Mouse (Mus musculus): ENCODE measurements at regions not wholly inside any gene's neighbourhood (a gene's known extent, or its start where the extent isn't known, plus 50 kb on each side); places are given as distances from the start of the nearest gene placed in this dataset.

GRCm38 (mm10) chr16:29871395-29871794 is 192.8 kb upstream of the Hes1 start:
- no peak overlapping the region for H3K27ac ChIP-seq (ENCODE audit: insufficient read depth, low read length)
- H3K4me3 ChIP-seq (ENCODE audit: insufficient read depth, low read length) = no peak overlapping the region
- no peak for TF ChIP-seq POLR2A (IDR thresholded peaks at IDR 0.05; ENCODE audit: extremely low read depth, insufficient read depth, low read length)
- no peak for TF ChIP-seq CTCF (IDR thresholded peaks at IDR 0.05; ENCODE audit: extremely low read depth, insufficient read depth, low read length)
- no peaks in the 10 kb centered on the region for H3K4me1 ChIP-seq (ENCODE audit: control insufficient read depth, insufficient read depth, low read length)

GRCm38 (mm10) chr16:29876196-29876595 is 188.0 kb upstream of the Hes1 start:
- Histone ChIP-seq H3K27ac (ENCODE audit: insufficient read depth, low read length) (no peak overlapping the region), H3K4me3 (ENCODE audit: insufficient read depth, low read length) (no peak overlapping the region), H3K4me1 (ENCODE audit: control insufficient read depth, insufficient read depth, low read length) (no peaks in the 10 kb centered on the region)
- TF ChIP-seq POLR2A (IDR thresholded peaks at IDR 0.05; ENCODE audit: extremely low read depth, insufficient read depth, low read length) (no peak), CTCF (IDR thresholded peaks at IDR 0.05; ENCODE audit: extremely low read depth, insufficient read depth, low read length) (no peak)

- no peak overlapping the region for H3K27ac ChIP-seq (ENCODE audit: insufficient read depth, low read length)
- no peak for TF ChIP-seq POLR2A (IDR thresholded peaks at IDR 0.05; ENCODE audit: extremely low read depth, insufficient read depth, low read length)
- TF ChIP-seq CTCF (IDR thresholded peaks at IDR 0.05; ENCODE audit: extremely low read depth, insufficient read depth, low read length) = no peak
- H3K4me1 ChIP-seq (ENCODE audit: control insufficient read depth, insufficient read depth, low read length) = no peaks in the 10 kb centered on the region
- H3K4me3 ChIP-seq (ENCODE audit: insufficient read depth, low read length) = no peak overlapping the region
These were observed 186.6 kb upstream of the Hes1 start for GRCm38 (mm10) chr16:29877372-29878123.

GRCm38 (mm10) chr16:29879665-29880064 is 184.5 kb upstream of the Hes1 start:
- H3K4me1 ChIP-seq (ENCODE audit: control insufficient read depth, insufficient read depth, low read length) = no peaks in the 10 kb centered on the region
- TF ChIP-seq CTCF (IDR thresholded peaks at IDR 0.05; ENCODE audit: extremely low read depth, insufficient read depth, low read length) = no peak
- TF ChIP-seq POLR2A (IDR thresholded peaks at IDR 0.05; ENCODE audit: extremely low read depth, insufficient read depth, low read length) = no peak
- H3K4me3 ChIP-seq (ENCODE audit: insufficient read depth, low read length) = no peak overlapping the region
- H3K27ac ChIP-seq (ENCODE audit: insufficient read depth, low read length) = no peak overlapping the region

- no peak for TF ChIP-seq CTCF (IDR thresholded peaks at IDR 0.05; ENCODE audit: extremely low read depth, insufficient read depth, low read length)
- no peak for TF ChIP-seq POLR2A (IDR thresholded peaks at IDR 0.05; ENCODE audit: extremely low read depth, insufficient read depth, low read length)
- no peak overlapping the region for H3K27ac ChIP-seq (ENCODE audit: insufficient read depth, low read length)
- no peaks in the 10 kb centered on the region for H3K4me1 ChIP-seq (ENCODE audit: control insufficient read depth, insufficient read depth, low read length)
- H3K4me3 ChIP-seq (ENCODE audit: insufficient read depth, low read length) = no peak overlapping the region
These were observed 182.7 kb upstream of the Hes1 start for GRCm38 (mm10) chr16:29881497-29881896.

GRCm38 (mm10) chr16:29882226-29882972 is 181.8 kb upstream of the Hes1 start:
- Histone ChIP-seq H3K27ac (ENCODE audit: insufficient read depth, low read length) (no peak overlapping the region), H3K4me1 (ENCODE audit: control insufficient read depth, insufficient read depth, low read length) (no peaks in the 10 kb centered on the region), H3K4me3 (ENCODE audit: insufficient read depth, low read length) (no peak overlapping the region)
- TF ChIP-seq POLR2A (IDR thresholded peaks at IDR 0.05; ENCODE audit: extremely low read depth, insufficient read depth, low read length) (no peak), CTCF (IDR thresholded peaks at IDR 0.05; ENCODE audit: extremely low read depth, insufficient read depth, low read length) (no peak)

- H3K27ac ChIP-seq (ENCODE audit: insufficient read depth, low read length) = no peak overlapping the region
- no peaks in the 10 kb centered on the region for H3K4me1 ChIP-seq (ENCODE audit: control insufficient read depth, insufficient read depth, low read length)
- no peak for TF ChIP-seq POLR2A (IDR thresholded peaks at IDR 0.05; ENCODE audit: extremely low read depth, insufficient read depth, low read length)
- TF ChIP-seq CTCF (IDR thresholded peaks at IDR 0.05; ENCODE audit: extremely low read depth, insufficient read depth, low read length) = no peak
- no peak overlapping the region for H3K4me3 ChIP-seq (ENCODE audit: insufficient read depth, low read length)
These were observed 180.8 kb upstream of the Hes1 start for GRCm38 (mm10) chr16:29883252-29883992.

- Histone ChIP-seq H3K4me3 (ENCODE audit: insufficient read depth, low read length) (no peak overlapping the region), H3K4me1 (ENCODE audit: control insufficient read depth, insufficient read depth, low read length) (no peaks in the 10 kb centered on the region), H3K27ac (ENCODE audit: insufficient read depth, low read length) (no peak overlapping the region)
- TF ChIP-seq CTCF (IDR thresholded peaks at IDR 0.05; ENCODE audit: extremely low read depth, insufficient read depth, low read length) (no peak), POLR2A (IDR thresholded peaks at IDR 0.05; ENCODE audit: extremely low read depth, insufficient read depth, low read length) (no peak)
These were observed 179.3 kb upstream of the Hes1 start for GRCm38 (mm10) chr16:29884899-29885298.

- no peak overlapping the region for H3K27ac ChIP-seq (ENCODE audit: insufficient read depth, low read length)
- H3K4me1 ChIP-seq (ENCODE audit: control insufficient read depth, insufficient read depth, low read length) = no peaks in the 10 kb centered on the region
- H3K4me3 ChIP-seq (ENCODE audit: insufficient read depth, low read length) = no peak overlapping the region
- TF ChIP-seq POLR2A (IDR thresholded peaks at IDR 0.05; ENCODE audit: extremely low read depth, insufficient read depth, low read length) = no peak
- TF ChIP-seq CTCF (IDR thresholded peaks at IDR 0.05; ENCODE audit: extremely low read depth, insufficient read depth, low read length) = no peak
These were observed 177.4 kb upstream of the Hes1 start for GRCm38 (mm10) chr16:29886755-29887154.

Measured in cortical plate, adult 2 months (tissue).